Mouse (Mus musculus) hindbrain, postnatal 0 days (tissue): Measurements from ENCODE around the gene Galnt10. TPM values are rescaled to one million over a fixed set of nuclear protein-coding genes. Genes with fewer than 3 reads are reported as not detected.
A peak's percentile ranks its signal among the peaks of the same experiment; 100 is the strongest.

Source experiments
- ATAC-seq: fragments of 200-750 bp; cut with Nextera tagmentation; 2 replicates; pipeline ENCODE4 v1.8.0; 2017; ENCODE audit warnings: mild to moderate bottlenecking, moderate TSS enrichment, moderate library complexity
- DNase-seq: peaks from one replicate; pipeline ENCODE4 v3.0.0-alpha.2; 2015; ENCODE audit warnings: low spot score
- H3K27ac ChIP-seq: fragments of 300-500 bp; sonication (generic); 2 replicates; pipeline ENCODE4 v1.5.1; 2014; ENCODE audit warnings: mild to moderate bottlenecking
- H3K27me3 ChIP-seq: fragments of 300-500 bp; sonication (generic); 2 replicates; pipeline ENCODE4 v1.6.1; 2014; ENCODE audit warnings: low read length, mixed read lengths; ENCODE audit not compliant: insufficient read depth
- H3K36me3 ChIP-seq: fragments of 300-500 bp; sonication (generic); 2 replicates; pipeline ENCODE4 v1.6.1; 2014; ENCODE audit warnings: low read length, mixed read lengths; ENCODE audit not compliant: insufficient read depth
- H3K4me1 ChIP-seq: fragments of 300-500 bp; sonication (generic); 2 replicates; pipeline ENCODE4 v1.6.1; 2014; ENCODE audit warnings: antibody characterized with exemption, low read length, mixed read lengths; ENCODE audit not compliant: insufficient read depth
- H3K4me2 ChIP-seq: fragments of 300-500 bp; sonication (generic); 2 replicates; pipeline ENCODE4 v1.6.1; 2014; ENCODE audit warnings: low read depth, mild to moderate bottlenecking, low read length, moderate library complexity, mixed read lengths
- H3K4me3 ChIP-seq: fragments of 300-500 bp; sonication (generic); 2 replicates; pipeline ENCODE4 v1.5.1; 2014; ENCODE audit warnings: low read length
- H3K9ac ChIP-seq: fragments of 300-500 bp; sonication (generic); replicated peaks from 2 replicates; pipeline ENCODE4 v1.6.1; 2014; ENCODE audit warnings: mild to moderate bottlenecking, low read length, moderate library complexity, mixed read lengths
- H3K9me3 ChIP-seq: fragments of 300-500 bp; sonication (generic); 2 replicates; pipeline ENCODE4 v1.6.1; 2016; ENCODE audit warnings: low read length, mixed read lengths
- CTCF ChIP-seq: IDR thresholded peaks from 2 replicates; pipeline ENCODE4 v1.5.1; 2016; ENCODE audit warnings: antibody characterized with exemption, control low read depth, low read depth
- WGBS: fragments of 180-500 bp; shearing (Covaris S2); extraction: QIAGEN DNeasy Blood & Tissue Kit; methylation state at CpG from one replicate; pipeline ENCODE4 v1.1.7; 2014; 5-methylcytosine and 5-hydroxymethylcytosine counted together
- polyA plus RNA-seq: library from polyadenylated mRNA; unstranded; fragments of >200 nt; fragmentation: Nextera tagmentation; extraction: Ambion mirVana; gene quantifications from 2 replicates; pipeline ENCODE4 v1.2.1, GENCODE M21; 2015
- total RNA-seq: library from RNA; depleted of rRNA; stranded (reverse); fragments of >200 nt; gene quantifications from 2 replicates; pipeline ENCODE4 v1.2.3, GENCODE M21; 2014

The Galnt10 gene
- total and polyA plus RNA-seq, 2 experiments from 2014 or later = 10.9 to 20.3 TPM

GRCm38 (mm10) chr11:57631805-57632485, 13.3 kb upstream of the Galnt10 start:
- H3K4me1 ChIP-seq = no peaks in the 10 kb centered on the region
- 77% methylated on average over 7 of the region's 7 CpGs for WGBS
- H3K4me3 ChIP-seq = no peak overlapping the region
- H3K9ac ChIP-seq = no peak overlapping the region
- no peak overlapping the region for H3K27ac ChIP-seq
- H3K4me2 ChIP-seq = no peak overlapping the region
- no peaks in the 10 kb centered on the region for H3K36me3 ChIP-seq
- no peaks in the 10 kb centered on the region for H3K9me3 ChIP-seq
- ATAC-seq = no peak
- DNase-seq = no peak
- TF ChIP-seq CTCF = no peak
- no peaks in the 10 kb centered on the region for H3K27me3 ChIP-seq

- TF ChIP-seq CTCF = no peak
- Histone ChIP-seq H3K9ac (no peak overlapping the region), H3K36me3 (no peaks in the 10 kb centered on the region), H3K9me3 (no peaks in the 10 kb centered on the region), H3K27me3 (no peaks in the 10 kb centered on the region), H3K4me2 (no peak overlapping the region), H3K4me3 (no peak overlapping the region), H3K27ac (no peak overlapping the region), H3K4me1 (no peaks in the 10 kb centered on the region)
- no peak for ATAC-seq
- DNase-seq = no peak
- WGBS = 93% methylated on average over 2 of the region's 2 CpGs
These were observed 12.2 kb upstream of the Galnt10 start for GRCm38 (mm10) chr11:57633006-57633405.

DNA sequence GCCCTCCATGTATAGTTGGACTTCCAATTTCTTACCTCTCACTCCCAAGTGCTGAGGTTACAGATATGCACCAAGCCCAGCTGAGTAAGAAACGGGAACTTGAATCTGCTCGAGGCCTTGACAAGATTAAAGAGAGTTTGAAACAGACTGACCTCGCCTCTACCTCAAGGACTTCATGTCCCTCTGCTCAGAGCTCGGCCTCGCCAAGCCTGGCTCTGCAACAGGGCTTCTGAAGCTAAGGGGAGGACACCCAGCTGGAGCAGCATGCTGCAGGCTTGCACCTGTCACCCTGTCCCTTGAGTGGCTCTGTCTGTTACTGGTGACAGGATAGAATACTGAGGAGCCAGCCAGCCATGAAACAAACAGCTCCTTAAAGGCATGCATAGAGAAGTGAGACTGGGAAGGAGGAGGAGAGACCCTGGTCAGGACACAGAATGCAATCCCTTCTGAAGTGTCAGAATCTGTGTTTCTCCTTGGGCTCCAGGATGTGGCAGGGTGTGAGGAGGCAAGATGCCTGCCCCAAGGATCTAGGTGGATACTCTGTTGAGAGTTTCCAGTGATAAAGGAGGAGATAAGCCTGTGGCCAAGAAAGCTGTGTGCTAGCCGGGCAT, 11.2 kb upstream of the Galnt10 start:
- Histone ChIP-seq H3K36me3 (no peaks in the 10 kb centered on the region), H3K9me3 (no peaks in the 10 kb centered on the region), H3K4me3 (no peak overlapping the region), H3K9ac (no peak overlapping the region), H3K27me3 (no peaks in the 10 kb centered on the region), H3K4me1 (no peaks in the 10 kb centered on the region), H3K4me2 (no peak overlapping the region), H3K27ac (no peak overlapping the region)
- TF ChIP-seq CTCF = no peak
- ATAC-seq = no peak
- 65% methylated on average over 6 of the region's 6 CpGs for WGBS
- no peak for DNase-seq

- no peaks in the 10 kb centered on the region for H3K9me3 ChIP-seq
- H3K36me3 ChIP-seq = no peaks in the 10 kb centered on the region
- H3K4me1 ChIP-seq = no peaks in the 10 kb centered on the region
- H3K9ac ChIP-seq = no peak overlapping the region
- no peak overlapping the region for H3K4me3 ChIP-seq
- H3K27ac ChIP-seq = no peak overlapping the region
- H3K4me2 ChIP-seq = no peak overlapping the region
- WGBS = 35% methylated on average over 9 of the region's 9 CpGs
- no peak for TF ChIP-seq CTCF
- no peaks in the 10 kb centered on the region for H3K27me3 ChIP-seq
- DNase-seq (no peak), ATAC-seq (no peak)
These were observed 10.1 kb upstream of the Galnt10 start for GRCm38 (mm10) chr11:57635148-57635547.

GRCm38 (mm10) chr11:57643691-57644090, 1.6 kb upstream of the Galnt10 start:
- H3K27me3 ChIP-seq = no peaks in the 10 kb centered on the region
- no peaks in the 10 kb centered on the region for H3K9me3 ChIP-seq
- H3K9ac ChIP-seq = no peak overlapping the region
- 73% methylated on average over 2 of the region's 2 CpGs for WGBS
- no peak overlapping the region for H3K27ac ChIP-seq
- no peaks in the 10 kb centered on the region for H3K36me3 ChIP-seq
- peaks cover 4% of the 10 kb centered on the region; the same call in 1 of the 2 replicates for H3K4me1 ChIP-seq
- H3K4me3 ChIP-seq = no peak overlapping the region
- ATAC-seq (no peak), DNase-seq (no peak)
- TF ChIP-seq CTCF = no peak
- H3K4me2 ChIP-seq = peak overlapping the region; percentile 99

- TF ChIP-seq CTCF = no peak
These were observed 811 bp upstream of the Galnt10 start for GRCm38 (mm10) chr11:57644245-57645017.

More at GRCm38 (mm10) chr11:57644245-57645017, 811 bp upstream of the Galnt10 start:
- Histone ChIP-seq H3K27ac (peak overlapping the region; percentile 70; the same call in 1 of the 2 replicates), H3K36me3 (no peaks in the 10 kb centered on the region), H3K4me3 (peak overlapping the region; percentile 71), H3K4me1 (peaks cover 4% of the 10 kb centered on the region; the same call in 1 of the 2 replicates), H3K27me3 (no peaks in the 10 kb centered on the region), H3K4me2 (peak overlapping the region; percentile 99), H3K9me3 (no peaks in the 10 kb centered on the region), H3K9ac (peak overlapping the region; percentile 76)
- peak; percentile 64 for DNase-seq
- peak; percentile 36 for ATAC-seq
- WGBS = under 1% methylated on average over 30 of the region's 30 CpGs
